Mouse (Mus musculus) 416B (cell line): ENCODE results near the gene Dgat2.

Experiments used
- DNase-seq: peaks from one replicate; pipeline ENCODE4 v3.0.0; 2011; ENCODE audit warnings: low read depth

The Dgat2 gene

DNA sequence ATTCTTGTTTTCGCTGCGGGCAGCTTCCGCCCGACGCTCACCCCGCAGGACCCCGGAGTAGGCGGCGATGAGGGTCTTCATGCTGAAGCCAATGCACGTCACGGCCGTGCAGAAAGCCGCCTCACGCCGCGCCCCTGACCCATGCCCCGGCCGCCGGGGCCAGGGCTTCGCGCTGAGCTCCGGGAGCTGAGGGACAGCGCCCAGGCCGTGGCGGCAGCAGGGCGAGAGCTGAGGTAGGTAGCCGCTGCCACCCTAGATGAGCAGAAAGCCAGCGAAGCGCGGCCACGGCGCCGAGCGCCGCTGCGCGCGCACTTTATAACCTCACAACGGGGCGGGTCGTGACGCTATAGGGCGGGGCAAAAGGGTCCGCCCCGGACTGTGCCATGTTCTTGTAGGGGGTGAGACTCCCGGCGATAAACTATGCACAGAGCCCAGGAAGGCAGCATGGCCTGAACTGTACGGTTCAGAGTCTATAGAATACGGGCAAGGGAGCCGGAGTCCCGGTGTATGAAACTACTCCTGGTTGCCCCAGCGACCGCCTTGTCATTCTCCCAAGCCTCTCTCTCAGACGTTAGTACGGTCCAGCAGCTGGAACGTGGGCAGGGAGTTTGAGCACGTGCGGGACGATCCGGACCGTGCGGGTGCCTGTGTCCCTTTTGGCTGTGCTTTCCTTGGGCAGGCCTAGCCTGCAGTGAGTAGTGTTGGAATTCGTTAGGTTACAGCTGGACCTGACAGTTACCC lies at the start of gene Dgat2:
Gene Dgat2 (minus strand): TSS at position 288 of the 741 bp plus-strand sequence.
- DNase-seq, result no peak

DNA sequence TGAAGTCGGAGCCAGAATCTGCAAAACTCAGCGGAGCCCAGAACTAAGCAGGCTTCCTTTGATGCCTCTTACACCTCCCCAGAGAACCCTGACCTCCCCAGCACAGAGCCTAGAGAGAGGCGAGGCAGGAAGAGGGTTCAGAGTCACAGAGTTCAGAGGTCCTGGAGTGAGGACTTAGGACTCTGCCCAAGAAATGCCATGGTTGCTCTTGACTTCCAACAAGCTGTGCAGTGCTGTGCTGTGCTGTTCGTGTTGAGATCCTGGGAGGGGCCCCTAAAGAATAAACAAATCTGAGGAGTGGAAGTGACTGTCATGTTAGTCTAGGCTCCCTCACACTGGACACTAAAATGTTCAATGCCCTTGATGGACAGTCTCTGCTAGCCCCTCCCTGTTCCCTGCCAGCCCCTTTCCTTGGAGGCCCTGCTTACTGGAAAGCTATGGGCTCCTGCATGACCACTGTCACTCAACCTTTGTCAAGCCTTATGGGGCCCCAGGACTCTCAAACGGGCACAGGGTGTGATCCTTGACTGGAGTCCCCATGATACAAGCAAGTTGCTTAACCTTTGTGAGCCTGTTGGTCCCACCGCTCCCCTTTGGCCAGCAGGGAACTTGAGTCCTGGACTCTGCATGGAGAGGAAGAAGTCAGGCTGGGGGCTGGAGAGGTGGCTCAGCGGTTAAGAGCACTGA lies 47.7 kb upstream of the Dgat2 start:
- no peak for DNase-seq

DNA sequence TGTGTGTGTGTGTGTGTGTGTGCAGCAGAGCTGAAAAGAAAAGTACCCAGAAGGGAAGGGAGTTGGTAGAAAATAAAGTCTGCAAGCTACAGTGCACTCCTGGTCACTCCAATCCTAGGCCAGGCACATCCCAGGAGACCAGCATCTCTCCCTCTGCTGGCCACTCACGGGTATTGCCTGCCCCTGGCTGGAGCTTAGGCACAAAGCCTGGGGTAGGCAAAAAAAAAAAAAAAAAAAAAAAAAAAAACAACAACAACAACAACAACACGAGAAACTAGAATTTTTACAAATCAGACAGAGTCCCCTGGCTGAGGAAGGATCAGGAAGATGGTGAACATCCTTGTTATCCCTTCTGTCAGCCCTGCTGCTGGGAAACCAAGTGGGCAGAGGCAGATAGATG lies 46.9 kb upstream of the Dgat2 start:
- peak; percentile 47 for DNase-seq

DNA sequence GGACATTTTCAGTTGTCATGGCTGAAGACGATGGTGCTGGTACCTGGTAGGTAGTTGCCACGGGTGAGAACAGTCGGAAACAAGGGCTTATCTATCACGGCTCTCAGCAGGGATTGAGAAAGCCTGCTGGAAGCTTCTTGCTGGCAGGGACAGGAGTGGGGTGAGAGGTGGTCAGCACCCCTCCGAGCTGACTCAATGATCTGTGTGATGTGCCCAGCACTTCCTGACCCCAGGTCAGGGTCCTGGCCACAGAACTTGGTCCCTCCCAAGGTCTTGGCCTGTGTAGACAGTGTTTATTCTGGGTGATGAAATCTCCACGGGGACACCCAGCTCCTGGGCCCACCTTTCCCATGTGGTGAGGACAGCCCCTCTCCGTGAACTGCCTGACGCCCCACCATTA lies 46.3 kb upstream of the Dgat2 start:
- DNase-seq, result no peak

DNA sequence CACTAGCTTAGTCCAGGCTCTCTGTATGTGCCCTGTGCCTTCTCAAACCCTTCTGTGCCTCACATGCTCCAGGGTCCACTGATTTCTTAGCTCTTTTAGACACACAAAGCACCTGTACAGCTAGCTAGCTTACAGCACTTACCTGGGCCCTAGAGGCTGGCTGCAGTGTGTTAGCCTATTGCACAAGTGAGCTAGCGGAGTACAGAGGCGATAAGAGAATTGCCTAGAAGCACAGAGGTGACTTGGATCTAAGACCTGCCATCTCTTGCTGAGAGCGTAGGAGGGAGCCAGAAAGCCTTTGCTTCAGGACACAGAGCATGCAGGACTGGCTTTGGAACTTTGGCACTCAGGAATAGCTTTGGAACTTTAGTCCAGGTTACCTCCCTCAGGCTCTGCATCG lies 44.7 kb upstream of the Dgat2 start:
- DNase-seq, result no peak

DNA sequence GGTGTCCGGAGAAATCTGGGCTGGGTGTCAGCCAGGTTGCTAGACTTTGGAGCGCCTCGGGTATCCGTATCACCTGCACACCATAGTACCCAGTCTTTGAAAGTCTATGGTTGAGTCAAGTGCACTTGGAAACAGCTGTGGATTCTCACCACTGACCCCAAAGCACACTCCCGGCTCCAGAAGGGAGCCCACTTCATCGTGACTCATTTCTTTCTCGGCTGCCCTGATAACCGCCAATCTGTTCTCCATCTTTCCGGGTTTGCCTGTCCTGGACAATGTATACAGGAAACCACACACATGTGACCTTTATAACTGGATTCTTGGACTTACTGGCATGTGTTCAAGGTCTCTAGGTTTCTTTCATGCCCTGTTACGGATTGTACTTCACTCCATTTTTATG lies 44.1 kb upstream of the Dgat2 start:
- DNase-seq, result peak; percentile 55

DNA sequence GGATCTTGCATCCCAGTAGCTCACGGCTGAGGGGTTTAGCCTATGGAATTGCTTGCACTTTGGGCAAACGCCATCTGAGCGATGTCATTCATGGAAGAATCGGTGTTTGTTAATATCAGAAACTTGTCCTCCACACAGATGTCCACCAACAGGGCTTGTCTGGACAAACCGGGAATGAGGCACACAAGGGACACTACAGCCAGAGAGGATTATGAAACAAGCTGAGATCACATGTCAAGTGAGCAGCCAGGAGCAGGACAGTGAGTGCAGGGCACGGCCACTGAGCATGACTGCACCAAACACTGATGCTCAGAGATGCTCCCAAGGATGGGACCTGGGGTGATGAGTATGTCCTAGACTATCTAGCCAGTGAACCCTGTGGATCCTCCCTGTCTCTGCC lies 42.9 kb upstream of the Dgat2 start:
- no peak for DNase-seq

DNA sequence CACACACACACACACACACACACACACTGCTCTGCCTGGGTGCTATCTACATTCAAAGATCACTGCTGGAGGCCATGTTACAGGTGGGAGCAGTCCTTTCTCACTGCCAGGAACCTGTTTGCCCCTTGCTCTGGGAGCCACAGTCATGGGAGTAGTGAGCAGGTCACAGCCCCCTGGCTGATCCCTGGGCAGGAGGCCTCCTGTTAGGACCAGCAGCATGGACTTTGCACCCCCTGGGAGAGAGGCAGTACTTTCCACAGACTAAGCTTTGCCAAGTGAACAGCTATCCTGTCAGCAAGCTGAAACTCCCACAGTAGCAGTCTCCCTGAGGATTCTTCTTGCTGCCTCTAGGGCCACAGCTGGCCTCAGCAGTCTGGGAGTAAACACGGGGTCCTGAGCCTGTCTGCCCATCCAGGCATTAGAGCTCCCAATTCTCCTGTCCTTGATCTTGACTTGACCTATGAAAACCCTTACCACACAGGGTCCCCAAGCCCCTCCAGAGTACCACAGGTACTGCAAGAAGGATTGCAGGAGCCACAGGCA lies 42.2 kb upstream of the Dgat2 start:
- DNase-seq, result no peak

DNA sequence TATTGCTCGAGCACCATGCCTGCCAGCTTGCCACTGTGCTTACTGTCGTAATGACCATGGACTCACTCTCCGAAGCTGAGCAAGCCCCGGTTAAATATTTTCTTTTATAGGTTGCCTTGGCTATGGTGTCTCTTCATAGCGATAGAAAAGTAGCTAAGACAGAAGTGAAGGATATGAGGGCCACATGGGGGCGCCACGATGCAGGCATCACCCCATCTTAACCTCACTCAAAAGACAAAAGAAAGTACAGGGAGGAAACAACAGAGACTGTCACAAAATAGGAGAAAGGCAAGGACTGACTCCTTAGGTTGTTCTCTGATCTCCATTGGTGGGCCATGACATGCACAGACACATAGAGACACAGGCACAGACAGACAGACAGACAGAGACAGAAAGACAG lies 41.7 kb upstream of the Dgat2 start:
- peak; percentile 35 for DNase-seq

DNA sequence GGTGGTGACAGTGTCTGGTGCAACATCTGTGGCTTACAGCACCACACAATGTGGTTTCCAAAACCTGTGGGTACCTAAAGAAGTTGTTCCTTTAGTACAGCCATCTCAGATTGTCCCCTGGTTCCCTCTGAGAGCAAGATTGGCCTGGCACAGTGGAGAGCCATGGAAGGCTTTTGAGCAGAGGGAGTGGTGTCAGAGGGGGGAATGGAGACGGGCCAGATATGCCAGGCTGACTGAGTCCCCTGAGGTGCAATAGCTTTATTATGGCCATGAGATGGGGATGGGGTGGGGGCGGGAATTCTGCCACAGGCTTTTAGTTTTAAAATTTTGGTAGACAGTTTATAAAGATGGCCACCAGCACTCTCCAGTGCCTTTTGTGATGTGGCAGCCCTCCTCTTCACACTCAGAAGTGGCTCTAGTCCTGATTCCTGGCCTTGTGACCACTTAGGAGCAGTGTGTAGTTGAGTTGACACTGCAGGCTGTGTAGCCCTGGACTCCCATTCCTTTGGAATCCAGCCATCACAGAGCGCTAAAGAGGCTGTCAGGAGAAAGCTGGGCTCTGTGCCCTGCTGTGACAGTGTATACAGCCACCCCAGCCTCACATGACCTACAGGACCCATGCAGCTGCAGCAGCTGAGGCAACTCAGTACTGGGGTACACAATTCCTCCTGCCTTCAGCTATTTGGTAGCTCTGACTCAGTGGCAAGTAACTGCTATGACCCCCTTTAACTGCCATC lies 35.0 kb upstream of the Dgat2 start:
- no peak for DNase-seq

DNA sequence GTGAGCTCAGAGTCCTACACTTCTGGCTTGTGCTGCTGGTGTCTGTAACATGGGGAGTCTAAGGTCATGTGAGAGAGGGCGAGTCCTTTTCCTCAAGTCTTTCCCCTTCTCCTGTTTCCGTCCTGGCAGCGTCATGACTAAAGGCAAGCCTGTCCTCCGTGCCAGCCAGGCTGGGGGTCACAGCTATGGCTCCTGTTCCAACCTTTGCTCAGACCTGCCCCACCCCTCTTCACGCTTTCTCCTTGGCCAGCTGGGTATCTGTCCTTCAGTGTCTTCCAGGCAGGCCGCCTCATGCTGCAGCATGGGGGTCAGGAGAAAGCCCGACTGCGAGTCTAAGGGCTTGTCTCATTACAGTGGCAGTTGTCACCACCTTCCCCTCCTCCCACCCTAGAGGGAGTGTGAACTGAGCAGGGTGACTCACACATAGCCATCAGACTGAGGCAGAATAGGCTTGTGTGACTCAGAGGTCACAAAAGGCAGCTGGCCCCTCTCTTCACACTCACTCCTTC lies 32.9 kb upstream of the Dgat2 start:
- DNase-seq, result peak; percentile 36

DNA sequence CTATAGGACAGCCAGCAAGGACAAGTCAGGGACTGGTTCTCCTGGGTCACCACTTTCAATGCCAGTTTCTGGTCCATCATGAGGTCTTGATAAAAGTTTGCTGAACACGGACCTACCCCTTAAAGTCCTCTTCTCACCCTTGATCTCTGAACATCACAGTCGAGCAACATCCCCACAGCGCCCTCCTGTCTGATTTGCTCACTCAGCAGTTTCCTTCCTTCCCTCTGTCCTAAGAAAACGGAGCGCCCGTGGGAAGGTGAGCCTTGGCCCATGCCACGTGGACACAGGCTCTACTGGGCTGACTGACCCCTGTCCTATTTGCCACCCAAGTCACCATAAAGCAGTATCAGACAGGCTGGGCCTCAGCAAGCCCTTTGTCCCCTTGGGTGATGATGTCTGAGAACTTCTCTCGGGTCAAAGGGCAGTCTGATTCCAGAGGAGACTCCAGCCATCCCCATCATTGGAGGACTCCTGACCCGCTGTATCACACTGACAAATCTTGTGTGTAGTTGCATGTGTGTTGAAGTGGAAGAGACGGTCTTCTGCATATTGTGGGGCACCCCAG lies 32.2 kb upstream of the Dgat2 start:
- no peak for DNase-seq

DNA sequence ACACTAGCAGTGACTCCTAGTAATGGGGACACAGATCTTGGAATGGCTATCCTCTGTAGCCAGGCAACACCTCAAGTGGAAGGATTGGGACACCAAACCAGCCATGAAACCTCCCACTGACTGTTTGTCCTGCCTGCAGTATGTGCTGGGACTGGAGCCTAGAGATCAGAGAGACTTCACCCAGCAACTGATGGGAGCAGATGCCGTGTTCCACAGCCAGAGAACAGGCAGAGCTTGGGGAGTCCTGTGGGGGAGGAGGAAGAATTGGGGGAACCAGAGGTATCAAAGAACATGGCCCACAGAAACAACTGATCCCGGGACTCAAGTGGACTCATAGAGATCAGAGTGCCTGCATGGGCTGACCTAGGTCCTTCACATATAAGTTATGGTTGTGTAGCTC lies 31.2 kb upstream of the Dgat2 start:
- no peak for DNase-seq

DNA sequence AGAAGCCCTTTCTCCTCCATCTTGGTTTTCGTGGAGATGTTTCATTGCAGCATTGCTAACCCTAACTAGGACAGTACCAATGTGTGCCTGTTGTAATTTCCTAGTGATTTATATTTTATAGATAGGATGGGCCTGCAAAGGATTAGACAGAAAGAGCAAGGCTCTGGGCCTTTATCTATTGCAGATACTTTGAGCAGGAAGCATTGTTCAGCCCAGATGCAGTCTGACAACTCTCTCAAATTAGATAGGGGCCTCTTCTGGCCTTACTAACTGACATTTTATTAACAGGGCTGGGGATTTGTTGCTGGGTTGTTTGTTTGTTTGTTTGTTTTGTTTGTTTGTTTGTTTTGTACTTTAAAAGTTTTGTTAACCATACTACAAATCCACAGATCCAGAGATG lies 30.5 kb upstream of the Dgat2 start:
- DNase-seq, result no peak

DNA sequence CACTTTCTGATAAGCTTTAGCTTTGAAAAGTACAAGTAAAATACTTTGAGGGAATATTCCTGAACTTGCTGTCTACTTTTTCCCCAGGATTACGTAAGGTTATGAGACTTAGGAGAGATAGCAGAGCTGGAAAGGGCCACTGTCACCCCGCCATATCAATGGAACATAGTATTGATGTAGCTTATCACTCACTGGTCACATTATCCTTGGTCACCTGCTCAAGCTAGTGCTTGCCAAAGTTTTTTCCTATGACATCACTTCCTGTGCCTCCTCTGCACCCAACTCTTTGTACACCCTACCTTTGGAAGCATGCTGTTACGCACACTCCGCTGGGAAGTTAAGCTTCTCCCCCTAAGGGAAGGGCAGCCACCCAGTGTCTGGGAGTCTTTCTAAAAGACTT lies 26.2 kb upstream of the Dgat2 start:
- no peak for DNase-seq

DNA sequence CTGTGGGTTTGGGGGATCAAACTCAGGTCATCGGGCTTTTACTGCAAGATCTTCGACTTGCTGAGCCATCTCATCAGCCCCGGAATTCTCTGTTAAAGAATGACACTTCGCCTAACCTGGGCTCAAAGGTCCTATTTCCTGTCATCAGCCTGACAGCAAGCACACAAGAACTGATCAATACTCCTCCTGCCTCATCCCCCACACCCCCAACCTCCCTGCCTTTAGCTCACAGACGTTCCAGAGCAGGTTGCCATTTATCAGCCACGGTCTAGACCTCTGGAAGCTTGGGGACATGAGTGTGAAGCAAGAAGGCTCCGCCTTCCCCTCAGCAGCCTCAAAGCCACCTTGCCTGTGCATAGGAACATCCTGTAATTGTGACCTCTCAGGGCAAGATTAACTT lies 23.8 kb upstream of the Dgat2 start:
- no peak for DNase-seq

DNA sequence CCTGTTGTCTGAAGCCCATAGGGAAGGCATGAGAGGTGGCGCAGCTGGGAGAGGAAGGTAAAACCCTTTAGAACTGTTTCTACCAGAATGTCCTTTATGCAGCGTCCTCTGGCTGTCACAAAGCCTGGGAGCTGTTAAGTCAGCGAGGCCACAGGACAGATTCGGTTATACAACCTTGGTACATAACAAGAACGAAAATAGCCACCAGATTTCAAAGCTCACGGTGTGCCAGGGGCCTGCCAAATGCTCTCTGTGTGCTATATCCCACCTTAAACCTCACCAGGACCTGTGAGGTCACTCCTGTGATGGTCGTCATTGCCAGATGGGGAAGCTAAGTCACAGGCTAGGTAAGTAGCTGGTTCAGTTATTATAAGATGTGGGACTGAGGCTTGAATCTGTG lies 19.6 kb upstream of the Dgat2 start:
- DNase-seq, result no peak

DNA sequence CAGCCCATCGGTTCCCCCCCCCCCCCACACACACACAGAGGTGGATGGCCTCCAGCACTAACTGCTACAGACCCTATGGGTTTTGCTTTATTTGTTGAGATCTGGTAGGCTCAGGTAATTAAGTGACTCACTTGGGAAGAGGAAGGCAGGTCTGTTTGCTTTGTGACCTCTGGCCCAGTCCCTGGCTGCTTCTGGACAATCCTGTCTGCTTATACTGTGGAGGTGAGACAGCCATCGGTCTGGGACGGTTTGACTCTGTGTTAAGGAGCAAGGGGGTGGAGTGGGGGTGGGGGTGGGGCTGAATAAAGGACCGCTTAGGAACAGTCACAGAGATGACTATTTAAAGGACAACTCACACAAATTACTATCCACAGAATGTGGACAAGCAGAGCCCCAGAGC lies 17.8 kb upstream of the Dgat2 start:
- DNase-seq, result no peak

DNA sequence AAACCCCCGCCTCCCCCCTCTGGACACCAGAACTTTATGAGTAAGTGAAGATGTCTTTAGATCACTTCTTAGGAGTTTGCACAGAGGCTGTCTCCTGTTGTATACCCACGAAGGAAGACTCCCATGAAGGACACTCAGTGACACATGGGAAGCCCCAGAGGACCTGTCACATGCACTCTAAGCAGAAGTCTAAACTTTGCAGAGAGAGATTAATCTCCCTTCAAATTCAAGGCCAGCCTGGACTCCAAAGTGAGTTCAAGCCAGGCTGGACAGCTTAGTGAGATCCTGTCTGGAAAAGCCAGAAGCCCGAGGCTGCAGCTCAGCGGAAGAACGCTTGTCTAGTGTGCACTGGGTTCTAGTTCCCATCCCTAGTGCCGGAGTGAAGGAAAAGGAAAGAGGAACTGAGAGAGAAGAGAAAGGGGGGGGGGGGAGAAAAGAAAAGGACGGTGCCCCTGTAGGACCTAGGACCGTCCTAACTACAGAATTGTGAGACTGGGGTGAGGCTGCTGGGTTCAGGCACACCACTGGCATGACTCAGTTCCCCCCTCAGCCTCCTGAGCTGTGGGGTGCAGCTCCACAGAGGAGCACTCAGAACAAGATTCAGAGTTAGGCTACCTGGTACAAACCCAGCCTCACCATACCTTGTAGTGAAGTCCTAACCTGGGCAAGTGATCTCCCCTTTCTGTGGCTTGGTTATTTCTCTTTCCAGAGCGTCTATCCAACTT lies 17.1 kb upstream of the Dgat2 start:
- no peak for DNase-seq

DNA sequence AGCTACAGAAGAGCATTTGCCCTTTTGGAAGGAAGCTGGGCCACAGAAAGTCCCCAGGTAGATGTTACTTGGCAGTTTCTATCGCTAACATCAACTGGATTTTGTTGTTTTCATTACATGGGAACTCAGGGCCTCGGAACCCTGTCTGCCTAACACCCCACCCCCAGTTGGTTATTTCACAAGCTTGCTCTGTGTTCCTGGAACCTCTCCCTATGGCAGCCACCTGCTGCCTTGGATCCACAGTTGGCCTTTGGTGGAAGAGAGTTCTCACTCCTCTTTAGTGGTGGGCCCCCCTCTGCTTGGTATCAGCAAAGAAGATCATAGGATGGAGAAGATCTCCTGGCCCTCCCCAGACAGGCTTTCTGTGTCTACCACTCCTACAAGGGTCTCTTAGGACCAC lies 16.3 kb upstream of the Dgat2 start:
- DNase-seq, result no peak

DNA sequence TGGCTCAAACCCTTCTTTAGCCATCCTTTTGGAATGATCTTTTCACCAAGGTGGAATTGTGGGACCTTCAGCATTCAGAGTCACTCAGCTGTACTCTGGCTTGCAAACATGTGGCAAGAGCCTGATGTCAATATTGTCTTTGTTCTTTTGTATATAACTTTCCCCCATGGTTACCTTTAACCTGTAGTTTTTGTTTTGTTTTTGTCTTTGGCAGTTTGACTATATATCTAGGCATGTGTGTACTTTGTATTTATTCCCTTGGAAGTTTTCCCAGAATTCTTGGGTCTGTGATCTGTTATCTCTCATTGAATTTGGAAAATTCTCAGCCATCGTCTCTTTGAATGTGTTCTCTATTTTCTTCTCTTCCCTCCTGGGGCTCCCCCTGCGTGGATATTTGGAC lies 12.0 kb upstream of the Dgat2 start:
- DNase-seq, result no peak

DNA sequence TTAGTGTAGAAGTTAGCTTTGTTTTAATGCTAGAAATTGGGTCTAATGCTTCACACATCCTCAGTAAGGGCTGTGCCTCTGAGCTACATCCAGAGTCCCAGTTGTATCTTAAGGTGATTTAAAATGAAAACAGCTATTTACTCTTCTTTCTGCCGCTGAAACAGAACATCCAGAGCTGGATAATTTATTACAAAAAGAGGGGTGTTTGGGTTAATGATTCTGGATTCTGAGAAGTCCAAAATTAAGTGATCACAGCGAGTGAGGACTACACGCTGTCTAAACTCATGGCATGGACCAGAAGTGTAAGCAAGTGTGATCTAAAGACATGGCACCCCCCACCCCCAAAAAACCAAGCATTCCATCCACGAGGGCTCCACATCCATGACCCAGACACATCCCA lies 11.4 kb upstream of the Dgat2 start:
- DNase-seq, result no peak
